Mouse (Mus musculus): ENCODE measurements around the gene Itprid2. TPM values are rescaled to one million over a fixed set of nuclear protein-coding genes. Genes with fewer than 3 reads are reported as not detected.

Gene Itprid2
- polyA plus RNA-seq, 1 experiment from 2014 or later, result 12.2 TPM

DNA sequence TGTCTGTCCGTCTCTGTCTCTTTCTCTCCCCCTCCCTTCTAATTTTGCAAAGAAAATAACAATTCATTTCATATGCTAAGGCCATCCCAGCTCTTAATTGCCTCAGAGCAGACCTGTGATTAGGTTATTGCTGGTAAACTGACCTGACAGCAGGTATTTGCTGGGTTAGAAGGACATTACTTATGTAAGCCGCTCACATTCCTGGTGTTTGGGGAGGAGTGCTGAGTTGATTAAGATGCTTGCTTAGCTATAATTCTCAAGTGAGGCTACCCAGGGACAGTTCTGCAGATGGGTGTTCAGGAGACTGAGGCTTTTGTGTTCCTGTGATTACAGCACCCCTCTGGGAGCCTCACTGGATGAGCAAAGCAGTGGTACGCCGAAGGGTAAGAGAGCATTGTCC lies 3.8 kb downstream of the Itprid2 start:
- H3K4me1 ChIP-seq (ENCODE audit: control insufficient read depth, insufficient read depth, low read length), result 0 out of 2 replicates have a peak, but pooled peaks cover 2% of the 10 kb centered on the region
- no peaks in the 10 kb centered on the region for H3K27me3 ChIP-seq (ENCODE audit: control insufficient read depth, insufficient read depth, low read length)
- ATAC-seq (ENCODE audit: insufficient read depth, low FRiP score, low TSS enrichment), result no peak
- no peak overlapping the region for H3K4me3 ChIP-seq (ENCODE audit: low read depth, low read length)
- 42% methylated on average over 4 of the region's 4 CpGs for WGBS
- H3K9ac ChIP-seq (ENCODE audit: low read length), result no peak overlapping the region
- H3K9me3 ChIP-seq (ENCODE audit: control insufficient read depth, low read length), result no peaks in the 10 kb centered on the region
- no peak overlapping the region for H3K27ac ChIP-seq (ENCODE audit: low read depth, low read length)
- H3K36me3 ChIP-seq (ENCODE audit: control insufficient read depth, insufficient read depth, low read length), result no peaks in the 10 kb centered on the region
- no peak for DNase-seq (ENCODE audit: low spot score)
- no peak overlapping the region for H3K4me2 ChIP-seq (ENCODE audit: low read depth)

DNA sequence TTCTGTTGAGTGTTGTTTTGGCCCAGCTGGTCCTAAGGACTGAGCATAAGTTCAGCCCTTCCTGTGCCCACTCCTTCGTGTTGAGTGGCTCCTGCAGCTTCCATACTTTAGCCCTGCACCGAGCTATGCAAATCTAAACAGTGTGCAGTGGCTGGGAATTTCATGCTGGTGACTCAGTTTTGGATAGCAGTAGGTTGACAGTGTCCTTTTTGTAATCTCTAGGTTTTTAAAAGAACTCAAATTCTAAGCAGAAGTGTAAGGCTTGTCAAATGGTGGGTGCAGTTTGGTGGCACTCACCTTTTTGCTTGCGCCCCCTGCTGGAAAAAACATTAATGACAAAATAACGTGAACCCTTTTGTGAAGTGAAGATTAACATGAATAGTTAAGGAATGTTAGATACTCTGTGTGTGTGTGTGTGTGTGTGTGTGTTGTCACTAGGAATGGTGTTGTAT lies 11.1 kb downstream of the Itprid2 start:
- WGBS, result 52% methylated on average over 4 of the region's 4 CpGs
- Histone ChIP-seq H3K9ac (ENCODE audit: low read length) (no peak overlapping the region), H3K27ac (ENCODE audit: low read depth, low read length) (no peak overlapping the region), H3K9me3 (ENCODE audit: control insufficient read depth, low read length) (no peaks in the 10 kb centered on the region), H3K4me1 (ENCODE audit: control insufficient read depth, insufficient read depth, low read length) (no peaks in the 10 kb centered on the region), H3K4me2 (ENCODE audit: low read depth) (no peak overlapping the region), H3K36me3 (ENCODE audit: control insufficient read depth, insufficient read depth, low read length) (no peaks in the 10 kb centered on the region; the same call in 1 of the 2 replicates), H3K27me3 (ENCODE audit: control insufficient read depth, insufficient read depth, low read length) (no peaks in the 10 kb centered on the region), H3K4me3 (ENCODE audit: low read depth, low read length) (no peak overlapping the region)
- ATAC-seq (ENCODE audit: insufficient read depth, low FRiP score, low TSS enrichment), result no peak
- DNase-seq (ENCODE audit: low spot score), result peak; percentile 32

DNA sequence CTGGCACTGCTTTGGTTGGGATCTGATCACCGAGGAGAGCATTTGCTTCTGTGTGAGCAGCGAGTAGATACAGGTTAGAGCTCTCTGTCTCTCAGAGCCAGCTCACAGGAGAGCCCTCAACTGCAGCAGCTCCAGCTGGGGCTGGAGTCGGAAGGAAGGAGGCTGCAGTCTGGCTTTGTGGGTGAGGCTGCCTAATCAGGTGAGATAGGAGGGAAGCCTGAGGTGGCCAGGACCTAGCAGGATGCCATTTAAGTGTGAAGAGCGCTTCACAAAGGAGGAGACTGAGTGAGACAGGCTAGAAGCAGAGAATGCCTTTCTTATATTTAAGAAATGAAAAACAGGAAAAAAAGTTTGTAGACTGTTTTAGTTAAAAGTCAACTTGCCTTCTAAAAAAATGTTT lies 11.9 kb downstream of the Itprid2 start:
- DNase-seq (ENCODE audit: low spot score) (no peak), ATAC-seq (ENCODE audit: insufficient read depth, low FRiP score, low TSS enrichment) (no peak)
- 57% methylated on average over 4 of the region's 4 CpGs for WGBS
- H3K4me3 ChIP-seq (ENCODE audit: low read depth, low read length), result no peak overlapping the region
- H3K4me2 ChIP-seq (ENCODE audit: low read depth), result no peak overlapping the region
- H3K9ac ChIP-seq (ENCODE audit: low read length), result no peak overlapping the region
- H3K27me3 ChIP-seq (ENCODE audit: control insufficient read depth, insufficient read depth, low read length), result no peaks in the 10 kb centered on the region
- no peaks in the 10 kb centered on the region for H3K9me3 ChIP-seq (ENCODE audit: control insufficient read depth, low read length)
- H3K27ac ChIP-seq (ENCODE audit: low read depth, low read length), result 0 out of 2 replicates have a peak overlapping the region, but pooled peaks have one; percentile 17
- H3K4me1 ChIP-seq (ENCODE audit: control insufficient read depth, insufficient read depth, low read length), result no peaks in the 10 kb centered on the region
- no peaks in the 10 kb centered on the region; the same call in 1 of the 2 replicates for H3K36me3 ChIP-seq (ENCODE audit: control insufficient read depth, insufficient read depth, low read length)

DNA sequence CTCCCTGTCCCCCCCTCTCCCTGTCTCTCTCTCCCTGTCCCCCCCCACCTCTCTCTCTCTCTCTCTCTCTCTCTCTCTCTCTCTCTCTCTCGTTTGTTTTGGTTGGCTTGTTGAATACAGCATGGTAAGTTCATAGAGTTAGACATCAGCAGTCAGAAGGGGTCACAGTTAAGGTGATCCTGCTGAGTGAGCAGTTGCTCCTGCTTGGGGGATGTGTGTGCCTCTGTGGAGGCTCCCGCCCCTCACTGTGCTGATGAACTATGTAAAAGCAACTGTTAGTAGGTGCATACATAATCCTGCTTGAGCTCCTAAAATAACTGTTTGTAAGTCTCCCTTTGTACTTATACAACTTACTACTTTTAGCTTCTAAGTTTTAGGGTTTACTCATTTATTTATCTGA lies 12.6 kb downstream of the Itprid2 start:
- no peaks in the 10 kb centered on the region; the same call in 1 of the 2 replicates for H3K36me3 ChIP-seq (ENCODE audit: control insufficient read depth, insufficient read depth, low read length)
- no peak overlapping the region for H3K4me2 ChIP-seq (ENCODE audit: low read depth)
- H3K4me1 ChIP-seq (ENCODE audit: control insufficient read depth, insufficient read depth, low read length), result no peaks in the 10 kb centered on the region
- H3K27me3 ChIP-seq (ENCODE audit: control insufficient read depth, insufficient read depth, low read length), result no peaks in the 10 kb centered on the region
- ATAC-seq (ENCODE audit: insufficient read depth, low FRiP score, low TSS enrichment) (no peak), DNase-seq (ENCODE audit: low spot score) (no peak)
- no peak overlapping the region for H3K4me3 ChIP-seq (ENCODE audit: low read depth, low read length)
- WGBS, result 40% methylated on average over 2 of the region's 2 CpGs
- no peak overlapping the region for H3K9ac ChIP-seq (ENCODE audit: low read length)
- H3K27ac ChIP-seq (ENCODE audit: low read depth, low read length), result no peak overlapping the region
- no peaks in the 10 kb centered on the region for H3K9me3 ChIP-seq (ENCODE audit: control insufficient read depth, low read length)

DNA sequence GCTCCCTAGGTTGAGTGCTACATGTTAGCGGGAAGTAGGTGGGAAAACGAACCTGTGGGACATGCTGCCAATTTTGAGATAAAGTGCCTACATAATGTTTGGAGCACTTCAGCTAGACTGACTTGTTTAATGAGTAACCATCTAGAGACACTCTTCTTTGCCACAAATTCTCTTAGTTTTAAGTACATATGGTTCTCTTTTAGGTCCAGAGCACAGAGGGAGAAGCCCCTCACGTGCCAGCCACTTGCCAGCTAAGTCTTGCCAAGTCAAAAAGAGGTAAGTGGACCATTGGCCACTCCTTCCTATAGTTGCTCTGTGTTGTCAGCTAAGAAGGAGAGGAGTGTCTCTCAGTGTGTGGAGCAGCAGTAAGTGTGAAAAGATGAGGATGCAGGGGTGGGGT lies 16.0 kb downstream of the Itprid2 start:
- ATAC-seq (ENCODE audit: insufficient read depth, low FRiP score, low TSS enrichment), result no peak
- 92% methylated on average over 3 of the region's 3 CpGs for WGBS
- no peak overlapping the region for H3K4me3 ChIP-seq (ENCODE audit: low read depth, low read length)

DNA sequence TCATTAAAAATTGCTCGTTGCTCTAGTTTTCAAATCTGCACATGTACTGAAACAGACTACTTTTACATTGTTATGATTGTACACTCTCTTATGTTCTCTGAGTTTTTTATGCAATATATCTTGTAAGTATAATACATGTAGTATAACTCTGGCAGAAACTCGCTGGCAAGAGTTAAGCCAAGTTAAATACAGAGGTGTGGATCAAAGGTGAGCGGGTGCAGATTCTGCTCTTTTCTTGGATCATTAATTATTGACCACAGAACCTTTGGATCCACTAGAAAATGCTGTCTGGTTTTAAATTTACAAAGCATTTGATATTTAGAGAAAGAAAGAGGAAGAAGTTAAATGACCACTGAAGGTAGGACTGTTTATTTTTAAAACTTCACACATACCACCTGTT lies 16.5 kb downstream of the Itprid2 start:
- no peak overlapping the region for H3K4me2 ChIP-seq (ENCODE audit: low read depth)
- DNase-seq (ENCODE audit: low spot score) (no peak), ATAC-seq (ENCODE audit: insufficient read depth, low FRiP score, low TSS enrichment) (no peak)
- no peak overlapping the region for H3K4me3 ChIP-seq (ENCODE audit: low read depth, low read length)
- WGBS, result 92% methylated on average over 3 of the region's 3 CpGs
- H3K36me3 ChIP-seq (ENCODE audit: control insufficient read depth, insufficient read depth, low read length), result no peaks in the 10 kb centered on the region
- H3K27me3 ChIP-seq (ENCODE audit: control insufficient read depth, insufficient read depth, low read length), result no peaks in the 10 kb centered on the region
- H3K4me1 ChIP-seq (ENCODE audit: control insufficient read depth, insufficient read depth, low read length), result no peaks in the 10 kb centered on the region
- H3K9ac ChIP-seq (ENCODE audit: low read length), result no peak overlapping the region
- no peaks in the 10 kb centered on the region for H3K9me3 ChIP-seq (ENCODE audit: control insufficient read depth, low read length)
- H3K27ac ChIP-seq (ENCODE audit: low read depth, low read length), result no peak overlapping the region

More for the DNA sequence above, 16.0 kb downstream of the Itprid2 start:
- no peaks in the 10 kb centered on the region for H3K4me1 ChIP-seq (ENCODE audit: control insufficient read depth, insufficient read depth, low read length)
- H3K4me2 ChIP-seq (ENCODE audit: low read depth), result no peak overlapping the region
- DNase-seq (ENCODE audit: low spot score), result no peak
- H3K9ac ChIP-seq (ENCODE audit: low read length), result no peak overlapping the region
- H3K9me3 ChIP-seq (ENCODE audit: control insufficient read depth, low read length), result no peaks in the 10 kb centered on the region
- no peaks in the 10 kb centered on the region for H3K27me3 ChIP-seq (ENCODE audit: control insufficient read depth, insufficient read depth, low read length)
- H3K27ac ChIP-seq (ENCODE audit: low read depth, low read length), result no peak overlapping the region
- no peaks in the 10 kb centered on the region for H3K36me3 ChIP-seq (ENCODE audit: control insufficient read depth, insufficient read depth, low read length)

DNA sequence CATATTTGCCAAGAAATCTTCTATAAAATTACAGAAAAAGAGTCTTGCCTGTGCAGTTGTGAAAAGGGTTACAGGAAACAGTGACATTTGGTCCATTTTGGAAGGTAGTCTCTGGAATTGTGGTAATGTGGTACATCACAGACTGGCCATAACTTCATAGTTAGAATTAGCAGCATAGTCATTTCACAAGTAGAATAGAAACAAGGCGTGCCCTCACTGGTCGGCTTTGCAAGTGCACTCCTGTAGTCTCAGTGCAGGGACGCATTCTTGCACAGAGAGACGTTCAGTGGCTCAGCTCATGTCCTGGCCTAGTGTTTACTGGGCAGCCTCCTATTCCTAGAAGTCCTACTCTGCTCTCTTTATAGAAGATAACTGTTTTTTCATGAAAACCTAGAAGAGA lies 17.4 kb downstream of the Itprid2 start:
- DNase-seq (ENCODE audit: low spot score), result no peak
- ATAC-seq (ENCODE audit: insufficient read depth, low FRiP score, low TSS enrichment), result no peak
- H3K27ac ChIP-seq (ENCODE audit: low read depth, low read length), result no peak overlapping the region
- H3K9ac ChIP-seq (ENCODE audit: low read length), result no peak overlapping the region
- no peaks in the 10 kb centered on the region for H3K36me3 ChIP-seq (ENCODE audit: control insufficient read depth, insufficient read depth, low read length)
- H3K9me3 ChIP-seq (ENCODE audit: control insufficient read depth, low read length), result no peaks in the 10 kb centered on the region
- no peaks in the 10 kb centered on the region for H3K27me3 ChIP-seq (ENCODE audit: control insufficient read depth, insufficient read depth, low read length)
- H3K4me2 ChIP-seq (ENCODE audit: low read depth), result no peak overlapping the region
- no peak overlapping the region for H3K4me3 ChIP-seq (ENCODE audit: low read depth, low read length)
- 86% methylated on average over 4 of the region's 4 CpGs for WGBS
- H3K4me1 ChIP-seq (ENCODE audit: control insufficient read depth, insufficient read depth, low read length), result no peaks in the 10 kb centered on the region

DNA sequence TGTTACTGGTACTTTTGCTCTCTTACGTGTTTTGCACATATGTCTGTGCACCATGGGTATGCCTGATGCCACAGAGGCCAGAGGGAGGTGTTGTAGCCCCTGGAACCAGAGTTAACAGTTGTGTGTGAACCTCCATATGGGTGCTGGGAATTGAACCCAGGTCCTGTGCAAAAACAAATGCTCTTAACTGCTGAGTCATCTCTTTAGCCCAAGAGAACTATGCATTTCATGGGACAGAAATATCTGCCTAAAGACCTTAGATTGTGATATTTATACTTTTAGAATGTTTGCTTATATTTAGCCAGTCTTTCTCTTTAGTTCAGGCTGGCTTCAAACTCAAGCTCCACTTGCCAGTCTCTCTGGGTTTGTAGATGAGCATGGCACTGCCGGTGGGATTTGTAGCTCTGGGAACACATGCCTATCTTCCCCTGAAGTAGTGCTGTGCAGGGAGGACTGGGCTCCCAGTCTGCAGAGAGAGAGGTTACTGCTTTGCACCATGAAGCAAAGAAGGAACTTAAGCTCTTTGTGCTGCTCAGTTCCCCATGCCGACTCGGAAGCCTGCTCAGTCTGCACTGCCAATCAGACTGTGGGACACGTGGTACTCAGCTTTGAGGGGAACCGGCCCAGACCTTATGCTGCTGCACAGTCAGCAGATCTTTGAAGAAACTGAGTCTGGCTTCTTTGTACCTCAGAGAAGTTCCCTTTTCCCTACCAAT lies 18.1 kb downstream of the Itprid2 start:
- 78% methylated on average over 6 of the region's 6 CpGs for WGBS
- H3K27me3 ChIP-seq (ENCODE audit: control insufficient read depth, insufficient read depth, low read length), result no peaks in the 10 kb centered on the region
- H3K4me2 ChIP-seq (ENCODE audit: low read depth), result no peak overlapping the region
- H3K4me1 ChIP-seq (ENCODE audit: control insufficient read depth, insufficient read depth, low read length), result no peaks in the 10 kb centered on the region
- DNase-seq (ENCODE audit: low spot score), result no peak
- no peak overlapping the region for H3K9ac ChIP-seq (ENCODE audit: low read length)
- no peaks in the 10 kb centered on the region for H3K36me3 ChIP-seq (ENCODE audit: control insufficient read depth, insufficient read depth, low read length)
- H3K9me3 ChIP-seq (ENCODE audit: control insufficient read depth, low read length), result no peaks in the 10 kb centered on the region
- ATAC-seq (ENCODE audit: insufficient read depth, low FRiP score, low TSS enrichment), result no peak
- H3K4me3 ChIP-seq (ENCODE audit: low read depth, low read length), result no peak overlapping the region
- no peak overlapping the region for H3K27ac ChIP-seq (ENCODE audit: low read depth, low read length)

DNA sequence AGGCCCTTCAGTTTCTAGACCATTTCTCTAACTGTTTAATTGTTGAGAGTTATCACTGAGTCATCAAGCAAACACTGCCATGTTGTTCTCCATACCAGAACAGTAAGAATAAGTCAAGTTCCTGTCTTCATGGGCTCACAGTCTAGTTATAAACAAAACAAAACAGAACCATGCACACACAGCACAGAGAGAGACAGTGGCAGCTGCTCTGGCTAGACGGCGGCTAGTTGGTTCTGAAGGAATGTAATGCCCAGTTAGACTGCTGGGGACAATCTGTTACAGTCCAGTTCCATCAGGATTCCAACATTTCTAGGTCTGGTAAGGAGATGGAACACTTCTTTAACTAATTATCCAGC lies 18.6 kb downstream of the Itprid2 start:
- no peaks in the 10 kb centered on the region for H3K4me1 ChIP-seq (ENCODE audit: control insufficient read depth, insufficient read depth, low read length)
- no peak overlapping the region for H3K9ac ChIP-seq (ENCODE audit: low read length)
- no peaks in the 10 kb centered on the region; the same call in 1 of the 2 replicates for H3K36me3 ChIP-seq (ENCODE audit: control insufficient read depth, insufficient read depth, low read length)
- H3K9me3 ChIP-seq (ENCODE audit: control insufficient read depth, low read length), result no peaks in the 10 kb centered on the region
- no peak overlapping the region for H3K4me2 ChIP-seq (ENCODE audit: low read depth)
- H3K4me3 ChIP-seq (ENCODE audit: low read depth, low read length), result no peak overlapping the region
- ATAC-seq (ENCODE audit: insufficient read depth, low FRiP score, low TSS enrichment), result no peak
- DNase-seq (ENCODE audit: low spot score), result no peak
- H3K27me3 ChIP-seq (ENCODE audit: control insufficient read depth, insufficient read depth, low read length), result no peaks in the 10 kb centered on the region
- 69% methylated on average over 2 of the region's 2 CpGs for WGBS
- H3K27ac ChIP-seq (ENCODE audit: low read depth, low read length), result no peak overlapping the region

Measured in neural tube, embryonic 11.5 days (tissue).